Mouse (Mus musculus) embryonic facial prominence, embryonic 11.5 days (tissue): ENCODE results near the gene Axl. TPM values are rescaled to one million over a fixed set of nuclear protein-coding genes. Genes with fewer than 3 reads are reported as not detected.
A peak's percentile ranks its signal among the peaks of the same experiment; 100 is the strongest.

Source experiments
- ATAC-seq: fragments of 200-750 bp; cut with Nextera tagmentation; replicated peaks from 2 replicates; pipeline ENCODE4 v1.8.0; 2017; ENCODE audit warnings: low read depth; ENCODE audit not compliant: insufficient number of reproducible peaks, low FRiP score, low TSS enrichment
- DNase-seq: peaks from one replicate; pipeline ENCODE4 v3.0.0-alpha.2; 2015; ENCODE audit warnings: low spot score
- H3K27ac ChIP-seq: fragments of 300-500 bp; sonication (generic); replicated peaks from 2 replicates; pipeline ENCODE4 v1.5.1; 2014; ENCODE audit warnings: mild to moderate bottlenecking, low read depth, low read length, control low read depth
- H3K27me3 ChIP-seq: fragments of 300-500 bp; sonication (generic); 2 replicates; pipeline ENCODE4 v1.6.1; 2014; ENCODE audit warnings: mild to moderate bottlenecking, low read length, moderate library complexity, mixed read lengths; ENCODE audit not compliant: control insufficient read depth, insufficient read depth
- H3K36me3 ChIP-seq: fragments of 300-500 bp; sonication (generic); replicated peaks from 2 replicates; pipeline ENCODE4 v1.6.1; 2014; ENCODE audit warnings: low read depth, mild to moderate bottlenecking, low read length, moderate library complexity, mixed read lengths; ENCODE audit not compliant: control insufficient read depth, insufficient read depth
- H3K4me1 ChIP-seq: fragments of 300-500 bp; sonication (generic); 2 replicates; pipeline ENCODE4 v1.6.1; 2014; ENCODE audit warnings: low read length, mixed read lengths; ENCODE audit not compliant: control insufficient read depth, insufficient read depth
- H3K4me2 ChIP-seq: fragments of 300-500 bp; sonication (generic); 2 replicates; pipeline ENCODE4 v1.6.1; 2014; ENCODE audit warnings: low read depth, mild to moderate bottlenecking, control low read depth, low read length, moderate library complexity
- H3K4me3 ChIP-seq: fragments of 300-500 bp; sonication (generic); 2 replicates; pipeline ENCODE4 v1.5.1; 2014; ENCODE audit warnings: low read depth, low read length, control low read depth
- H3K9ac ChIP-seq: fragments of 300-500 bp; sonication (generic); replicated peaks from 2 replicates; pipeline ENCODE4 v1.6.1; 2014; ENCODE audit warnings: mild to moderate bottlenecking, control low read depth, low read length
- H3K9me3 ChIP-seq: fragments of 300-500 bp; sonication (generic); replicated peaks from 2 replicates; pipeline ENCODE4 v1.6.1; 2016; ENCODE audit warnings: mild to moderate bottlenecking, low read length, inconsistent platforms, mixed read lengths; ENCODE audit not compliant: control insufficient read depth
- WGBS: fragments of 180-500 bp; shearing (Covaris S2); extraction: QIAGEN DNeasy Blood & Tissue Kit; methylation state at CpG from one replicate; pipeline ENCODE4 v1.1.7; 2014; 5-methylcytosine and 5-hydroxymethylcytosine counted together
- microRNA-seq: library from miRNA; unstranded; fragments of <30 nt; microRNA quantifications from one replicate; pipeline ENCODE4, GENCODE M21; 2016; ENCODE audit warnings: borderline number of aligned reads
- polyA plus RNA-seq: library from polyadenylated mRNA; unstranded; fragments of >200 nt; fragmentation: Nextera tagmentation; extraction: Ambion mirVana; gene quantifications from 2 replicates; pipeline ENCODE4 v1.2.1, GENCODE M21; 2014

The Axl gene
- polyA plus RNA-seq, 1 experiment from 2014 or later: 36.4 TPM

GRCm38 (mm10) chr7:25711731-25712197 is 76.7 kb downstream of the Axl start:
- no peaks in the 10 kb centered on the region for H3K9me3 ChIP-seq
- WGBS: 6% methylated on average over 7 of the region's 7 CpGs
- H3K27ac ChIP-seq: 0 out of 2 replicates have a peak overlapping the region, but pooled peaks have one; percentile 35
- H3K4me1 ChIP-seq: peaks cover 20% of the 10 kb centered on the region
- no peak overlapping the region for H3K4me3 ChIP-seq
- H3K4me2 ChIP-seq: peak overlapping the region; percentile 19; the same call in 1 of the 2 replicates
- H3K9ac ChIP-seq: peak overlapping the region; percentile 37; the same call in 1 of the 2 replicates
- ATAC-seq: peak; percentile 60
- peak; percentile 70 for DNase-seq
- H3K27me3 ChIP-seq: no peaks in the 10 kb centered on the region
- peaks cover 18% of the 10 kb centered on the region for H3K36me3 ChIP-seq

GRCm38 (mm10) chr7:25711165-25711564 is 77.3 kb downstream of the Axl start:
- no peaks in the 10 kb centered on the region for H3K27me3 ChIP-seq
- H3K9me3 ChIP-seq: no peaks in the 10 kb centered on the region
- H3K4me3 ChIP-seq: no peak overlapping the region
- H3K4me1 ChIP-seq: peaks cover 20% of the 10 kb centered on the region
- H3K4me2 ChIP-seq: no peak overlapping the region
- H3K9ac ChIP-seq: no peak overlapping the region
- H3K36me3 ChIP-seq: peaks cover 18% of the 10 kb centered on the region
- ATAC-seq (0 out of 2 replicates have a peak, but pooled peaks have one; percentile 3), DNase-seq (no peak)
- 60% methylated on average over 5 of the region's 5 CpGs for WGBS
- no peak overlapping the region for H3K27ac ChIP-seq

DNA sequence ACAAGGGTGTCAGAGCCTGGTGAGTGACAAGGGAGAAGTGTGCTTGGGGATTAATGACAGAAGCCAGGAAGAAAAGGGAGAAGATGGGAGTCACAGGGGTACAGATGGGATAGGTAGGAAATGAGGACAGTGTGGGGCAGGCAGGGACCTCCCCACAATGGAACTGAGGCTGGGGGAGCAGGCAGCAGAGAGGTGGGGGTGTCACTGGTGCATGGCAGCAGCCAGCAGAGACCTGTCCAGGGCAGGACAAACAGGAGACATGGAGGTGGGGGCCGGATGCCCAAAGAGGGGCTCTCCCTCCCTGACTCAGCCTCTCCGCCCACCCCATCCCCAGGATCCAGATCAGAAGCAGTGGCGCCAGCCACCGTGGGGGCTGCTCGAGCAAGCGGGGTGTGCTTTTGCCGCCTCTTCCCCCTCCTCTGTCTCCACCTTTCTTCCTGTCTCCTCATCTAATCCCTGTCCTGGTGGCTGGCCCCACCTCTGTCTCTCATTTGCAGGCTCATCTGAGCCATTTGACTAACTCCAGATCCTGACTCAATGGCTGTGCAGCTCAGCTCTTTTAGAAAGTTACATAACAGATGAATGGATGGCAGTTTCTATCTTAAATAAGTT is 77.9 kb downstream of the Axl start:
- Histone ChIP-seq H3K4me1 (peaks cover 20% of the 10 kb centered on the region), H3K27me3 (no peaks in the 10 kb centered on the region), H3K9ac (peak overlapping the region; percentile 41), H3K4me2 (peak overlapping the region; percentile 23), H3K27ac (0 out of 2 replicates have a peak overlapping the region, but pooled peaks have one; percentile 28), H3K36me3 (peaks cover 14% of the 10 kb centered on the region), H3K9me3 (no peaks in the 10 kb centered on the region), H3K4me3 (no peak overlapping the region)
- ATAC-seq (0 out of 2 replicates have a peak, but pooled peaks have one; percentile 36), DNase-seq (no peak)
- 5% methylated on average over 7 of the region's 7 CpGs for WGBS

DNA sequence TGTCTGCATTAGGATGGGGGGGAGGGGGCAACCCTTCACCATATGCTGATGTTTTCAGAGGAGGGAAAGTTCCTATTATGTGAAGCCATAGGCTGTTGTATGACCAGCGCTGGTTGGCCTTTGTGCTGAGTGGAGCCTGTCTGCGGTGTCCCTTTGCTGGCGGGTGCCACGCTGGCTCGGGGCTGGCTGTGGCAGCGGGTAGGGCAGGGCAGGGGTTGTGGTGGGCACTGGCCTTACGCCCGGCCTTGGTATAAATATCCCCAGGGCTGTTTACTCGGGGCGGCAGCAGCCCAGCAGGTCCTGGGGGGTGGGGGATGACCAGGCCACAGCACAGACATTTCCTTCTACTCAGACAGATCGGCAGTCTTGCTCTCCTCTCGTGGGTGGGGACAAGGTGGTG is 78.5 kb downstream of the Axl start:
- ATAC-seq: no peak
- 12% methylated on average over 12 of the region's 12 CpGs for WGBS
- Histone ChIP-seq H3K4me3 (no peak overlapping the region), H3K36me3 (peaks cover 8% of the 10 kb centered on the region), H3K4me2 (no peak overlapping the region), H3K9ac (peak overlapping the region; percentile 41), H3K9me3 (no peaks in the 10 kb centered on the region), H3K27ac (no peak overlapping the region), H3K4me1 (peaks cover 20% of the 10 kb centered on the region), H3K27me3 (no peaks in the 10 kb centered on the region)
- DNase-seq: no peak

- no peak for ATAC-seq
- Histone ChIP-seq H3K9ac (peak overlapping the region; percentile 25; the same call in 1 of the 2 replicates), H3K27me3 (peaks cover 7% of the 10 kb centered on the region; the same call in 1 of the 2 replicates), H3K9me3 (no peaks in the 10 kb centered on the region), H3K4me3 (no peak overlapping the region), H3K27ac (0 out of 2 replicates have a peak overlapping the region, but pooled peaks have one; percentile 20), H3K36me3 (no peaks in the 10 kb centered on the region; the same call in 1 of the 2 replicates), H3K4me2 (no peak overlapping the region), H3K4me1 (peaks cover 24% of the 10 kb centered on the region)
- DNase-seq: no peak
- WGBS: 45% methylated on average over 15 of the region's 15 CpGs
Measured at GRCm38 (mm10) chr7:25707581-25708292, 80.8 kb downstream of the Axl start.

Small RNA genes within 50 kb of the gene (microRNA-seq; reads per million reads assigned to microRNA genes)
- not detected for gene Gm24865

Other genes with a start within 250 kb of the Axl start
- gene Ceacam2, start 248.8 kb downstream of the Axl start, polyA plus RNA-seq: not detected in 2 replicates
- not detected in 2 replicates for gene Erich4, start 172.8 kb downstream of the Axl start, polyA plus RNA-seq
- gene Dmac2, start 169.3 kb downstream of the Axl start, polyA plus RNA-seq: 32.4 and 36.8 TPM in 2 replicates
- 0.66 and 1.0 TPM in 2 replicates for gene B3gnt8, start 162.1 kb downstream of the Axl start, polyA plus RNA-seq
- gene Bckdha, start 129.7 kb downstream of the Axl start, polyA plus RNA-seq: 45.1 and 55.4 TPM in 2 replicates
- 63.1 and 69.5 TPM in 2 replicates for gene Exosc5, start 129.5 kb downstream of the Axl start, polyA plus RNA-seq
- gene Tmem91, start 113.5 kb downstream of the Axl start, polyA plus RNA-seq: 0.70 and 1.0 TPM in 2 replicates
- 29.4 and 29.7 TPM in 2 replicates for gene B9d2, start 107.9 kb downstream of the Axl start, polyA plus RNA-seq
- gene Tgfb1, start 101.7 kb downstream of the Axl start, polyA plus RNA-seq: 1.1 and 1.5 TPM in 2 replicates
- 23.2 and 24.8 TPM in 2 replicates for gene Ccdc97, start 69.6 kb downstream of the Axl start, polyA plus RNA-seq
- gene Hnrnpul1, start 33.9 kb downstream of the Axl start, polyA plus RNA-seq: 73.3 and 76.8 TPM in 2 replicates
- 2.5 and 3.4 TPM in 2 replicates for gene Cyp2s1, start 28.2 kb upstream of the Axl start, polyA plus RNA-seq
- not detected in 2 replicates for gene Cyp2b10, start 108.9 kb upstream of the Axl start, polyA plus RNA-seq